Mouse (Mus musculus): ENCODE measurements around the gene Zc3h10.

DNA sequence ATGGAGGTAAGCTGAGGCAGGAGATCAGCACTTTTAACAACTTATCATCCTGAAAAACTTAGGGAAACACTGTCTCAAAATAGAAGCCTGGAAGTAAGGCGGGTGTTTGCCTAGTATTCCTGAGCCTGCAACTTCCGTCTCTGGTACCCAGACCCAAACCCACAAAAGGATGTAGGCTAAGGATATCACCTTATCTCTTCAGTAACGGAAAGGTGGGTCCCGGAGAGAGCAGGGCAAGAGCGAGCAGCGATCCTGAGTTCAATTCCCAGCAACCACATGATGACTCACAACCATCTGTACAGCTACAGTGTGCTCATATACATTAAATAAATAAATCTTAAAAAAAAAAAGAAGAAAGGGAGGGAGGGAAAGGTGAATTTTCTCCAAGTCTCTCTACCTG, 43.9 kb upstream of the Zc3h10 start:
- TF ChIP-seq CTCF (IDR thresholded peaks at IDR 0.05; ENCODE audit: extremely low read depth, insufficient read depth, low read length): no peak
- no peak for TF ChIP-seq POLR2A (IDR thresholded peaks at IDR 0.05; ENCODE audit: extremely low read depth, insufficient read depth, low read length)

Data from cortical plate, adult 2 months (tissue).